Mouse (Mus musculus): ENCODE results near the gene Slc38a3.

DNA sequence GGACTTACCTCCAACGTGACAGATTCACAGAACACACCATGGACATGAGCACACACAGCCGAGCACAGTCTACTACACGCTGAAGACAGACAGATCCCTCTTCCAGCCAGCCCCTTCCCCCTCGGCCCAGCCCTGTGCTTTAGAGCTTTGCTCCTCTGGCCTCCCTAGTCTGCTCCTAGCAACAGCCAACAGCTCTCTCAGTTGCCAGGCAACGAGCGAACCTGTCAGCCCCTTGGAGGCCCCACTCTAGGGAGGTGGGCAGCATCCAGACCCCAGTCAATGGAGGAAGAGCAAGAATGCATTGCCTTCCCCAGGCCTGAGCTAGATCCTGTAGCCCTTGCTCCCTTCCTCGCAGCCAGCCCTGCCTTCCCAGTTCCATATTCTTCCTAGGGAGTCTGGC, 32.3 kb downstream of the Slc38a3 start:
- TF ChIP-seq CTCF (IDR thresholded peaks at IDR 0.05; ENCODE audit: low read depth) (no peak), EP300 (IDR thresholded peaks at IDR 0.05; ENCODE audit: low read depth) (no peak)

All from heart, postnatal 0 days (tissue).